Mouse (Mus musculus) lung, adult 2 months (tissue): ENCODE results near the gene Adam12.

Source experiments
- CTCF ChIP-seq: fragments of 200-500 bp; IDR thresholded peaks from 2 replicates; pipeline ENCODE4 v1.5.1; 2011; ENCODE audit warnings: mild to moderate bottlenecking, low read length, control low read depth; ENCODE audit not compliant: insufficient read depth
- POLR2A ChIP-seq: fragments of 200-500 bp; IDR thresholded peaks from 2 replicates; pipeline ENCODE4 v1.6.1; 2011; ENCODE audit warnings: low read depth, mild to moderate bottlenecking, control low read depth, low read length, borderline replicate concordance; ENCODE audit errors: extremely low read depth

DNA sequence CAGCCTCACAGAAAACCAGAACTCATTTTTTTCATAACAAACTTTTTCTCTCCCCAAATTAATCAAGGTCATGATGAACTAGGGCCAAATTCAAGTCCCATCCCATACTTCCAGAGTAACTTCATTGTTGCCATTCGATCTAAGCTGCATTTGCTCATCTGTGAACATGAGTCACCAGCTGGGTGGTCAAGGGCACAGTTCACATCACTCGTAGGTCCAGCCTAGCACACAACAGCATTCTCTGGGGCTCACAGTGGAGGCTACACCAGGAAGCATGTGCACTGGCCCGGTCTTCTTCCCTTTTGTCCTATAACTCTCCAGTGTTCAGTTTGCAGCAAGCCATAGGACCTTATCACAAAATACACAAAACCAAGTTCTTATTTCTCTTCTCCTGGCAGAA lies 84.4 kb downstream of the Adam12 start:
- TF ChIP-seq CTCF (no peak), POLR2A (no peak)
